Mouse (Mus musculus): ENCODE results near the gene Myog. TPM values are rescaled to one million over a fixed set of nuclear protein-coding genes. Genes with fewer than 3 reads are reported as not detected.
A peak's percentile ranks its signal among the peaks of the same experiment; 100 is the strongest.

The Myog gene
- polyA plus RNA-seq, 1 experiment from 2014 or later, result not detected

DNA sequence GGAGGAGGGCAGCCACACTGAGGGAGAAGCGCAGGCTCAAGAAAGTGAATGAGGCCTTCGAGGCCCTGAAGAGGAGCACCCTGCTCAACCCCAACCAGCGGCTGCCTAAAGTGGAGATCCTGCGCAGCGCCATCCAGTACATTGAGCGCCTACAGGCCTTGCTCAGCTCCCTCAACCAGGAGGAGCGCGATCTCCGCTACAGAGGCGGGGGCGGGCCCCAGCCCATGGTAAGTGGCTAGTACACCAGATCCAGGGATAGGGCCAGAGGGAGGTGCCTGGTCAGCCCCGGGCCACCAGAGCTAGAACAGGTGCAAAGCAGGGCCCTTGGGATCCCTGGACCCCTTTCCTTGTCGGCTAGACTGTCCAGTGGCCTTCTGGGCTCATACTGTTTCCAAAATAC is 511 bp downstream of the Myog start:
- Histone ChIP-seq H3K36me3 (no peaks in the 10 kb centered on the region), H3K4me1 (replicated peaks) (peaks cover 14% of the 10 kb centered on the region; the same call in 1 of the 2 replicates), H3K9me3 (no peaks in the 10 kb centered on the region), H3K4me3 (no peak overlapping the region), H3K9ac (no peak overlapping the region), H3K4me2 (no peak overlapping the region), H3K27ac (replicated peaks) (no peak overlapping the region), H3K27me3 (no peaks in the 10 kb centered on the region)
- WGBS, result 91% methylated on average over 12 of the region's 13 CpGs
- ATAC-seq (ENCODE audit: low FRiP score, low read depth), result no peak

- Histone ChIP-seq H3K27ac (replicated peaks) (no peak overlapping the region), H3K9ac (no peak overlapping the region), H3K4me3 (no peak overlapping the region), H3K4me2 (no peak overlapping the region), H3K36me3 (no peaks in the 10 kb centered on the region), H3K9me3 (no peaks in the 10 kb centered on the region), H3K27me3 (no peaks in the 10 kb centered on the region), H3K4me1 (replicated peaks) (peaks cover 14% of the 10 kb centered on the region; the same call in 1 of the 2 replicates)
- no peak for ATAC-seq (ENCODE audit: low FRiP score, low read depth)
- WGBS, result 70% methylated on average over 5 of the region's 5 CpGs
Observed at GRCm38 (mm10) chr1:134290909-134291308, 1.1 kb downstream of the Myog start.

DNA sequence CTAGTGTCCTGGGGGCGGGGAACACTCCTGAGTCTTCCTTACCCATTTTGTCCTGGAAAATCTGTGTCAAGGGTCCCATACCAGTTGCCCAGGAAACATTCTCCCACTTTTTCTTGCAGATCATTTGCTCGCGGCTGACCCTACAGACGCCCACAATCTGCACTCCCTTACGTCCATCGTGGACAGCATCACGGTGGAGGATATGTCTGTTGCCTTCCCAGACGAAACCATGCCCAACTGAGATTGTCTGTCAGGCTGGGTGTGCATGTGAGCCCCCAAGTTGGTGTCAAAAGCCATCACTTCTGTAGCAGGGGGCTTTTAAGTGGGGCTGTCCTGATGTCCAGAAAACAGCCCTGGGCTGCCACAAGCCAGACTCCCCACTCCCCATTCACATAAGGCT is 1.8 kb downstream of the Myog start:
- Histone ChIP-seq H3K27ac (replicated peaks) (no peak overlapping the region), H3K27me3 (no peaks in the 10 kb centered on the region), H3K4me2 (no peak overlapping the region), H3K36me3 (no peaks in the 10 kb centered on the region), H3K4me3 (no peak overlapping the region), H3K4me1 (replicated peaks) (peaks cover 14% of the 10 kb centered on the region; the same call in 1 of the 2 replicates), H3K9ac (no peak overlapping the region), H3K9me3 (no peaks in the 10 kb centered on the region)
- 77% methylated on average over 8 of the region's 8 CpGs for WGBS
- ATAC-seq (ENCODE audit: low FRiP score, low read depth), result no peak

DNA sequence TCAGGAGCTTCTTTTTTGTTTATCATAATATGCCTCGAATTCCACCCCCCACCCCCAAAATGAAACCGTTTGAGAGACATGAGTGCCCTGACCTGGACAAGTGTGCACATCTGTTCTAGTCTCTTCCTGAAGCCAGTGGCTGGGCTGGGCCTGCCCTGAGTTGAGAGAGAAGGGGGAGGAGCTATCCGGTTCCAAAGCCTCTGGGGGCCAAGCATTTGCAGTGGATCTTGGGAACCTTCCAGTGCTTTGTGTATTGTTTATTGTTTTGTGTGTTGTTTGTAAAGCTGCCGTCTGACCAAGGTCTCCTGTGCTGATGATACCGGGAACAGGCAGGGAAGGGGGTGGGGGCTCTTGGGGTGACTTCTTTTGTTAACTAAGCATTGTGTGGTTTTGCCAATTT is 2.3 kb downstream of the Myog start:
- H3K27ac ChIP-seq (replicated peaks), result no peak overlapping the region
- no peaks in the 10 kb centered on the region for H3K27me3 ChIP-seq
- no peak overlapping the region for H3K9ac ChIP-seq
- no peak overlapping the region for H3K4me2 ChIP-seq
- no peak for ATAC-seq (ENCODE audit: low FRiP score, low read depth)
- no peaks in the 10 kb centered on the region for H3K9me3 ChIP-seq
- H3K4me3 ChIP-seq, result no peak overlapping the region
- WGBS, result 15% methylated on average over 5 of the region's 5 CpGs
- no peaks in the 10 kb centered on the region for H3K36me3 ChIP-seq
- peaks cover 14% of the 10 kb centered on the region; the same call in 1 of the 2 replicates for H3K4me1 ChIP-seq (replicated peaks)

DNA sequence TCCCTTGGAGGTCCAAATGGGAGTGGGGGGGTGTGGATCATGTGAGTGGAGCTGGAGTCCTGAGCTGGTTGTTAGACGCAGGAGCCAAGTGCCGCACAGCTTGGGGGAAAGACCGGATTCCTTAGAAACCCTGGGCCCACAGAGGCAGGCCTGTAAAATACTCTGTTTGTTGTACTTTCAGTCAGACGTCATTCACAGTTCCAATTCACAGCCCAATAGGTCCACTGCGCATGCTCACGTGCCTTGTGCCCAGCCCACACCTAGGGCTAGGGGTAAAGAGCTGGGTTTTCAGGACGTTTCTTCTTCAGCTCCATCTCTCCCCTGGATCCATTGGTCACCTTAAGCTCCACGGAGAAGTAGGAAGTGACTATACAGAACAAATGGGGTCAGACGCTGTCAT is 2.8 kb downstream of the Myog start:
- ATAC-seq (ENCODE audit: low FRiP score, low read depth), result no peak
- peaks cover 14% of the 10 kb centered on the region; the same call in 1 of the 2 replicates for H3K4me1 ChIP-seq (replicated peaks)
- no peak overlapping the region for H3K27ac ChIP-seq (replicated peaks)

GRCm38 (mm10) chr1:134293276-134293675 is 3.5 kb downstream of the Myog start:
- Histone ChIP-seq H3K27ac (replicated peaks) (no peak overlapping the region), H3K4me1 (replicated peaks) (peaks cover 14% of the 10 kb centered on the region; the same call in 1 of the 2 replicates), H3K9me3 (no peaks in the 10 kb centered on the region), H3K4me2 (no peak overlapping the region), H3K36me3 (no peaks in the 10 kb centered on the region), H3K27me3 (0 out of 2 replicates have a peak, but pooled peaks cover 5% of the 10 kb centered on the region), H3K9ac (no peak overlapping the region), H3K4me3 (no peak overlapping the region)
- ATAC-seq (ENCODE audit: low FRiP score, low read depth), result no peak
- 90% methylated on average over 7 of the region's 7 CpGs for WGBS

More for the DNA sequence above, 2.8 kb downstream of the Myog start:
- H3K9me3 ChIP-seq, result no peaks in the 10 kb centered on the region
- H3K27me3 ChIP-seq, result 0 out of 2 replicates have a peak, but pooled peaks cover under 1% of the 10 kb centered on the region
- H3K4me2 ChIP-seq, result no peak overlapping the region
- WGBS, result 43% methylated on average over 9 of the region's 9 CpGs
- H3K4me3 ChIP-seq, result no peak overlapping the region
- no peaks in the 10 kb centered on the region for H3K36me3 ChIP-seq
- H3K9ac ChIP-seq, result no peak overlapping the region

GRCm38 (mm10) chr1:134293738-134294604 is 4.2 kb downstream of the Myog start:
- ATAC-seq (ENCODE audit: low FRiP score, low read depth), result no peak
- 57% methylated on average over 3 of the region's 3 CpGs for WGBS
- H3K9ac ChIP-seq, result no peak overlapping the region
- H3K36me3 ChIP-seq, result no peaks in the 10 kb centered on the region
- no peak overlapping the region for H3K4me3 ChIP-seq
- H3K27me3 ChIP-seq, result 0 out of 2 replicates have a peak, but pooled peaks cover 5% of the 10 kb centered on the region
- no peak overlapping the region for H3K27ac ChIP-seq (replicated peaks)
- peaks cover 19% of the 10 kb centered on the region for H3K4me1 ChIP-seq (replicated peaks)
- no peak overlapping the region for H3K4me2 ChIP-seq
- H3K9me3 ChIP-seq, result no peaks in the 10 kb centered on the region

GRCm38 (mm10) chr1:134297265-134297664 is 7.5 kb downstream of the Myog start:
- Histone ChIP-seq H3K9me3 (no peaks in the 10 kb centered on the region), H3K9ac (no peak overlapping the region), H3K4me1 (replicated peaks) (peaks cover 15% of the 10 kb centered on the region), H3K36me3 (no peaks in the 10 kb centered on the region), H3K27me3 (peaks cover 18% of the 10 kb centered on the region), H3K4me3 (no peak overlapping the region), H3K27ac (replicated peaks) (no peak overlapping the region), H3K4me2 (no peak overlapping the region)
- 80% methylated on average over 8 of the region's 8 CpGs for WGBS
- ATAC-seq (ENCODE audit: low FRiP score, low read depth), result no peak

DNA sequence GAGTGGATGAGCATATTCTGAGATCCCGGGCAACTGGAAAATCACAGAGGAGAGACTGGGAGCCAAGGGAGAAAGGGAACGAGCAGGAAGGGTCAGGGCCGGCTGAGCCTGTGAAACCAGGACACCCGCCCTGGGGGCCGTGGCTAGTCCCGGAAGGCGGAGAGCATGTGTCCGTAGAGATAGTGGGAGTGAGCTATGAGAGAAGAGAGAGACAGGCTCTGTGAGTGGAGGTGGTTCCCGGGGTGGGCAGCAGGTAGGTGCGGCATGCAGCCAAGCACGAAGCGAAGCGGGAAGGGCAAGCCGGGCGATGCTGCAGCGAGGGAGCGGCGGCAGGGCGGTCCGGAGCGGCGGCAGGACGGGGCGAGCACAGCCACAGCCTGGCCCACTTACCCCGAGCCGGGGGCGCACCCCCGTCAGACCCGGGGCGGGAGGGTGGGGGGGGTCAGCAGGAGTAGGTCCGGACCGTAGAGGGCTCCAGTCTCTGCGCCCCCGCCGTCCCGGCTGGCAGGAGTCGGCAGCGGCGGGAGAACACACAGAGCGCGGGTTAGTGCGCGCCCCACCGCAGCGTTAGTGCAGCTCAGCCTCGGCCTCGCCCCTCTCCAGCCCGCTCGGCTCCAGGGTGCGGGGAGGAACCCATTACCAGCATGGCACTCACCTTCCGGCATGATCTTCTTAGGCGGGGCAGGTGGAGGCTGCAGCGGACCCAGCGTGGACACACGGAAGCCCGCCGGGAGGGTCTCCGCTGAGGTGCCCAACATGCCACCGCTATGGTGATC is 9.0 kb downstream of the Myog start:
- 6% methylated on average over 45 of the region's 59 CpGs for WGBS
- H3K4me3 ChIP-seq, result peak overlapping the region; percentile 40
- ATAC-seq (ENCODE audit: low FRiP score, low read depth), result peak; percentile 54; the same call in 1 of the 2 replicates
- H3K4me1 ChIP-seq (replicated peaks), result peaks cover 25% of the 10 kb centered on the region
- H3K4me2 ChIP-seq, result peak overlapping the region; percentile 78
- H3K27me3 ChIP-seq, result peaks cover 18% of the 10 kb centered on the region
- no peak overlapping the region for H3K27ac ChIP-seq (replicated peaks)
- no peaks in the 10 kb centered on the region for H3K9me3 ChIP-seq
- H3K9ac ChIP-seq, result peak overlapping the region; percentile 42; the same call in 1 of the 2 replicates
- H3K36me3 ChIP-seq, result no peaks in the 10 kb centered on the region

DNA sequence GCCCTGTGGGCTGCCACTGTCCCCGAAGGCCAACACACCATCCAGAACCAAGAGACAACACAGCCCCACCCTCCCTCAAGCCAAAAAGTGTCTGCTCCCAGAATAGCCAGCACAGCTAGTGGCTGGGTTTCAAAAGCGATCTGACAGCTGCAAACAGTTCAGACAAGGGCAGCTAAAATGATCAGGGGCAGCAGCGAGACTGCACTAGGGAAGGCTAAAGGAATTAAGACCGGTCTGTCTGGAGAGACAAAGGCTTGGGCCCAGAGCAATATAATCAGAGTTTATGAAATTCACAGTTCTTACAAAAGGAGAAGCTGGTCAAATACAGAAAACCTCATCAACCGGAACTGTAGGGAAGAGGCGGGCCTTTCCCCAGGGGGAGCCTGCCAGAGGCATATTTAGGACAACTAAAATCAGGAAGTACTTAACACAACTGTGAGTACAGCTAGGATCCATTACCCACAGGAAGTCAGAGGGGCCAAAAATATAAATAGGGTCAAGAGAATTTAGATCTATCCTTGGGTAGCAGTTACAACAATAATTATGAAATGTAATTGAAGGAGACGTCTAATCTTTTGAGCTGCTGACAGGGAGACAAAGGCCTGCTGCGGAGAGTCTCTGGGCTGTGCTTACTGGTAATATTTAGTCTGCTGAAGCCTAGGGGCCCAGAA is 12.9 kb downstream of the Myog start:
- Histone ChIP-seq H3K4me3 (no peak overlapping the region), H3K27me3 (peaks cover 17% of the 10 kb centered on the region), H3K9ac (no peak overlapping the region), H3K4me2 (no peak overlapping the region), H3K9me3 (no peaks in the 10 kb centered on the region), H3K36me3 (peaks cover 7% of the 10 kb centered on the region; the same call in 1 of the 2 replicates), H3K27ac (replicated peaks) (peak overlapping the region; percentile 73), H3K4me1 (replicated peaks) (peaks cover 25% of the 10 kb centered on the region)
- ATAC-seq (ENCODE audit: low FRiP score, low read depth), result no peak
- WGBS, result 19% methylated on average over 8 of the region's 8 CpGs

- no peaks in the 10 kb centered on the region for H3K9me3 ChIP-seq
- no peak overlapping the region for H3K4me2 ChIP-seq
- no peak overlapping the region for H3K4me3 ChIP-seq
- no peak overlapping the region for H3K27ac ChIP-seq (replicated peaks)
- H3K4me1 ChIP-seq (replicated peaks), result peaks cover 16% of the 10 kb centered on the region
- peaks cover 9% of the 10 kb centered on the region for H3K27me3 ChIP-seq
- 94% methylated on average over 9 of the region's 9 CpGs for WGBS
- no peak overlapping the region for H3K9ac ChIP-seq
- peaks cover 7% of the 10 kb centered on the region; the same call in 1 of the 2 replicates for H3K36me3 ChIP-seq
- no peak for ATAC-seq (ENCODE audit: low FRiP score, low read depth)
Observed at GRCm38 (mm10) chr1:134304940-134305339, 15.2 kb downstream of the Myog start.
